Mouse (Mus musculus): ENCODE data around the gene Synpo2.

DNA sequence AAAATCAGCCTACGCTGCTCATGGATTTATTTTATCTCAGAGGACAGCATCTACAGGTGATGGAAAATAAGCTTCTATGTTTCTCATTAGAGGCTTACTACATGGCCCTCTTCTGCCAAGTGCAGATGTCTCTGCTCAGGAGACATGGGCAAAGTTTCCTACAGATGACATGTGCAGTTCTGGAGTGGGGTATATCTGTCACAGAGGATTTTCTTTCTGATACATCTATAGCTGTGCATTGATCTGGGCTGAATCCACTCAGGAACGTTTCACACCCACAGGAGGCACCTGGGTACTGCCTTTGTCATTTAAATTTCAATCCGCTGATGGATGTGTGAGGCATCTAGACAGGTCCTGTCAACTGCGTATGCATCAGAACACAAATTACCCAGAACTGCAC, 42.2 kb downstream of the Synpo2 start:
- TF ChIP-seq EP300 (IDR thresholded peaks at IDR 0.05; ENCODE audit: low read depth), result no peak
- TF ChIP-seq CTCF (IDR thresholded peaks at IDR 0.05; ENCODE audit: low read depth), result no peak

Measured in liver, postnatal 0 days (tissue).